Mouse (Mus musculus) heart, postnatal 14 days (tissue): ENCODE measurements around the gene Rspo4. TPM values are rescaled to one million over a fixed set of nuclear protein-coding genes. Genes with fewer than 3 reads are reported as not detected.

Experiments
- DNase-seq, 2 experiments: peaks; one replicate each; pipeline ENCODE4 v3.0.0; 2021 to 2022
- intact Hi-C: fragments of 180-260 bp; cut with DNase I; formaldehyde crosslinking; loops from one replicate; pipeline ENCODE4 v1.15.1; 2025
- long read RNA-seq, 2 experiments: library from polyadenylated mRNA; stranded (forward); transcript quantifications; one replicate each; pipeline ENCODE4 v2.0.0; 2021
- total RNA-seq, 2 experiments: library from RNA; stranded (reverse); gene quantifications; 2 replicates each; pipeline ENCODE4 v1.2.3; 2021

Rspo4 gene
- not detected for total RNA-seq
- long read RNA-seq, experiment 1: 0 reads
- long read RNA-seq, experiment 2: 0 reads

- intact Hi-C loops: no loop called here
- DNase-seq: no peak
These were observed at the start of gene Rspo4 for GRCm38 (mm10) chr2:151842648-151843226. TSS of gene Rspo4 (plus strand) at chr2:151842927.

DNA sequence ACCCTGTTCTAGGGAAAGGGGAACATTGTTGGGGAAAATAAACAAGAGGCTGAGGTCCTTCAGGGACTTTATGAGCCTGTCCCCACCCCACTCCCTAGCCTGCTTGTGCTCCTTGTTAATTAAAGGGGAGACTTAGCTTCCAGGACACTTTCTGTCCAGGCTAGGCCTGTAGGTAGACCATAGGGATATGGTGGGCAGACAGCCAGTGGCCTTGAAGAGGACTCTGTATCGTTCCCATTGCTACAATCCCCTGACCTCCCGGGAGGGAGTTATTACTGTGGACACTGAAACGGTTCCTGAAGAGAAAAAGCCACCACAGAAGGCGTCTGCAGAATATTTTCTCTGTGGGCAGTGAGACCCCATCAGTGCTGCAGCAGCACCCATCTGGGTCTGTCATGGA lies 27.1 kb upstream of the Rspo4 start:
- no peak for DNase-seq
- intact Hi-C loops: no loop called here

- intact Hi-C loops: loop anchor here (10.0 kb wide), 1 partner anchor 368 kb away; the partner anchor contains the start of gene Nsfl1c
- DNase-seq: no peak
These were observed 19.6 kb downstream of the Rspo4 start for GRCm38 (mm10) chr2:151862257-151862810.

DNA sequence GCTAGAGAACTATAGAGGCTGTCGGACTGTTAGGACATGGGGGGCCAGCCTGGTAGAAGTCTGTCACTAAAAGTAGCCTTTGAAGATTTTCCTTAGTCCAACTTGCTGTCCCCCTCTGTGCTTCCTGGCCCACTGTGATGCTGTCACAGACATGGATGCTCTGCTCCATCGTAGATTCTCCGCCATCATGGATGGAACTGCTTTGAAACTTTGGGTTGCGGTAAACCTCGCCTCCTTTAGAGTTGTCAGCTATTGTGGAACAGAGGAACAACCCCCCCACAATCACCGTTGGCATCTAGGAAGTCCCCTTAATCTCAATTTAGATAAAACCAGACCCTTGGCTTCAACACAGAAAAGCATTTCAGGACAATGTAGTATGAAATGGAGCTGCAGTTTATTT lies 22.2 kb downstream of the Rspo4 start:
- DNase-seq: no peak
- intact Hi-C loops: loop anchor here (10.0 kb wide), 1 partner anchor 370 kb away; the partner anchor contains the start of gene Nsfl1c

GRCm38 (mm10) chr2:151866487-151866886 lies 23.8 kb downstream of the Rspo4 start:
- intact Hi-C loops: loop anchor here (1.0 to 10.0 kb wide), 2 partner anchors 118 to 372 kb away; partner anchors contain the start of gene Nsfl1c
- DNase-seq: peak; percentile 33 to 59

- intact Hi-C loops: loop anchor here (10.0 kb wide), 1 partner anchor 373 kb away; the partner anchor contains the start of gene Nsfl1c
- DNase-seq: no peak
These were observed 25.5 kb downstream of the Rspo4 start for GRCm38 (mm10) chr2:151868196-151868595.

DNA sequence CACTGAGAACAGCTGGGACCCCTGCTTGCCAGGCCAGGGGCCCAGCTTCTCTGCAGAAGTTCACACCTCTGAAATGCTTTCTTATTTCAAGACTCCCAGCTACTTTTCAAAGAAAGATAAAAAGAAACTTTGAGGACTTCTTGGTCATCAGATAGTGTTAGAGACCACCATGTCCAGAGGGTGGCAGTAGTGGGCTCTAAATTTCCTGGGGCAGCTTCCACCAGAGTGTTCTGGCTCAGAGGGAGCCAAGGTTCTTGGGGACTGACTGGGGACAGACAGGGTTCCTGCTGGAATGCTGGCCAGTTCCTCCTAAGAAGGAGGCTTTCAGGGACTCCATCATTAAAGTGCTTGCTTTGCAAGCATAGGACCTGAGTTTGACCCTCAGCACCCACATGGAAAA lies 31.8 kb downstream of the Rspo4 start:
- intact Hi-C loops: no loop called here

GRCm38 (mm10) chr2:151876012-151876485 lies 33.3 kb downstream of the Rspo4 start:
- intact Hi-C loops: loop anchor here (1.0 to 2.0 kb wide), 2 partner anchors 55 to 118 kb away; no protein-coding TSS in a partner anchor
- DNase-seq: peak; percentile 44 to 68

More for the DNA sequence above, 31.8 kb downstream of the Rspo4 start:
- peak; percentile 37 to 57 for DNase-seq

DNA sequence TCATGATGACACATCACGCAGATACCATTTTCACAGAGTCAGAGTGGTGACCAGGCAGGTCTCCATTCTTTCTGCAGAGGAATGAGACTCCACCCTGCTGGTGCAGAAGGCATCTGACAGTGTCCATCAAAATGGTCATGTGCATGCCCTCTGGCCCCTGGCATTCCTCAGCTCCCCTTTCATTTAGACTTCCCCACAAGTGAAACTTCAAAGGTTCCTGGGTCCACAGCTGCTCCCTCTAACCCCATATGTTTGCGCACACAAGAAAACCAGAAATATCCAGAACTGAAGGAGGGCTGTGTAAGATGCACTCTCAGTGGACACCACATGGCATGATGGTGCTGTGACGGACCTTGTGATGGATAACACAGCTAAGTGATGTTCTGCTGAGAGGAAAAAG lies 35.9 kb downstream of the Rspo4 start:
- intact Hi-C loops: no loop called here
- DNase-seq: no peak

GRCm38 (mm10) chr2:151879760-151880159 lies 37.0 kb downstream of the Rspo4 start:
- no peak for DNase-seq
- intact Hi-C loops: no loop called here

DNA sequence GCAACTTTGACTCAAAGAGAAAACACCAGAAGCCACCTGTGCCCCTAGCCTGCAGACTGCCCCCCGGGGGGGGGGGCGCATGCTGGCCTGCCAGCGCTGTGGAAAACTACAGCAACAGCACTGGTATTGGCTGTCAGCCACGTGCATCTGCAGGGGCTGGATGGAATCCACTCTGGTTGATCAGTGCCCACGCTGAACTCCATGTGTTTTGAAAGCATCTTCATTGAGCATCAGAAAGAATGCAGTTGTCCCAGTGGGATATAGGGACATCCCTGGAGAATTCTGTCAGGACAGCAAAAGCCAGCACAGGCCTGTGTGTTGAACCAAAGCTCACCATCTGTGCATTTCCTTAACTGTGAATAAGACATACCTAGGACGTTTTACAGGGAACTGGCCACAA lies 48.3 kb downstream of the Rspo4 start:
- intact Hi-C loops: no loop called here
- DNase-seq: no peak

GRCm38 (mm10) chr2:151893122-151893774 lies 50.5 kb downstream of the Rspo4 start:
- intact Hi-C loops: no loop called here
- no peak for DNase-seq

DNA sequence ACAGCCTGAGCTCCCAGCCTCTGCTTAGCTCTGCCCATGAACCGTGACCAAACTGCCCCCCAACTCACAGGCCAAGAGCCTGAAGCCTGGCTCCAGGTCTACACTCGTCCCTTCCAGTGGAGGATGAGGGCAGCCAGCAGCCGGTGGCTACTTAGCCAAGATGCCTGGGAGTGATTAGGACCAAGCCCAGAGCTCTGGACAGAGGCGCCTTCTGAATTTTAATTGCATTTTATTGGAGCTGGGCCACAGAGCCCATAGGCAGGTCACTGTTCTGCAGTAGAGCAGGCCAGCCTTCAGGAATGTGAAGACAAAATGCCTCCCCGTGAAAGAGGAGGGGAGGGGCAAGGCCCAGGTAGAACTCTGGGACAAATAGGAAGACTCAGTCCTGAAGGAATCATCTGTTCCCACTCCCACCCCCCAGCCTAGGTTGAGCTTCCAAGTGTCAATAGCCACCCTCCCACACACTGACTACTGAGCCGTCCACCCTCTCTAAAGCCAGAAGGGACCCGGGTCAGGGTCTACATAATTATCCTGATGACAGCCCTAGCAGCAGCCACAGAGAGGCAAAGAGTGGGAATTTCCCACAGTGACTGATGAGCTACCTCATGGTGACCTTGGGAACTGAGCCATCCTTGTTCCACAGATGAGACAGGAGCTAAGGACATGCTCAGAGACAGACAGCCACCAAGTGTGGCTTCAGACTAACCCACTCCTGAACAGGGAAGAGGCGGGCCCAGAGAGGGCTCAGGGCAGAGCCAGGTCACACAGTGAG lies 51.7 kb downstream of the Rspo4 start:
- DNase-seq: no peak
- intact Hi-C loops: no loop called here

DNA sequence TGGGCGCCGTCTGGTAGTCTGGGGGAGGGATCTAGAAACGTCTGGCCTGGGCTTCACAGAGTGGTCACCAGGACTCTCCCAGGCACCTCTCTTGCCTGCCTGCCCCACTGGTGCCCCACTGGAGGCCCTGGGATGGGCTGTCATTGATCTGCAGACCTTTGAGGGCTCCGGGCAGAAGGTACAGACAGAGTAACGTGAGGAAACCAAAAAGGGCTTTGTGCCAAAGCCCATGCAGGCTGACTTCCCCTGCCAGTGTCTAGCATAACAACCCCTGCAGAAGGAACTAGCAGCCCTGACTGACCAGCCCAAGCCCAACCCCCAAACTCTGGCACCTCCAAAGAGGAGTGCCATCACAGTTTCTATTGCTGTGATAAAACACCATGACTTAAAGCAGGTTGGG lies 53.2 kb downstream of the Rspo4 start:
- DNase-seq: no peak
- intact Hi-C loops: no loop called here

DNA sequence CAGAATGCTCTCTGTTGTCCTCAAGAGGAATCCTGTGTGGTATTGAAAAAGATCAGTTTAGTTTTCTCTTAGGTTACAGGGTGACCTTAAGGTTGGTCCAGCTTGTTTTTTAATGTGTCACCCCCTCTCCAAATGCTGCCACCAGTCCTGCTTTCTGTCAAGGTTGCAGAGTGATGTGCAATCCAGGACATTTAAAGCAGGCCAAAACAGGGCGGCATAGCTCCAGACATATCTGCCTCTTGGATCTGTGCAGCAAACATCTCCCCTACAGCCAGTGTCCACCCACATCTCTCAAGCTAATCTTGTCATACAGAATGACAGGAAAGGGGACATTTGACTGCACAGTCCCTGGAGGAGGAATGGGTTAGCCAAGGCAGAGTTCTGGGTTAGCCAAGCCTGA lies 55.4 kb downstream of the Rspo4 start:
- intact Hi-C loops: no loop called here
- DNase-seq: no peak

GRCm38 (mm10) chr2:151900845-151901244 lies 58.1 kb downstream of the Rspo4 start:
- intact Hi-C loops: no loop called here
- no peak for DNase-seq

GRCm38 (mm10) chr2:151903267-151903666 lies 60.5 kb downstream of the Rspo4 start:
- intact Hi-C loops: no loop called here

GRCm38 (mm10) chr2:151903933-151904332 lies 61.2 kb downstream of the Rspo4 start:
- intact Hi-C loops: no loop called here
- DNase-seq: no peak

More at GRCm38 (mm10) chr2:151903267-151903666, 60.5 kb downstream of the Rspo4 start:
- DNase-seq: no peak

DNA sequence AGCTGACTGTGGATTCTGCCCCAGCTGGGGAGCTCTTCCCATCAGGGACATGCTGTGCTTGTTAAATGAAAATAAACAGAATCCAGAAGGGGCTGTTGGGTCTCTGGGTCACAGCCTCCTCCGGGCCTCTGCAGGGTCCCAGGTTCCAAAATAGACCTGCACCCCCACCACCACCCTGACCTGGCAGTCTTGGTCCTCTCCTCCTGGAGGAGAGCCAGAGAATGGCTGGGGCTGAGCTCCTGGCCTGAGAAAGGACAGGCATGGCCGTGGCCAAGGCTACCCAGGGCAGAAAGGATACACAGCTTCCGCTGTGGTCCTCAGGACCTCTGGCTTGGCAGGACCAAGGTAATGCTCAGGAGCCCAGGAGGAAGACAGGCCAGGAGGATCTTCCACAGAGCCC lies 61.9 kb downstream of the Rspo4 start:
- intact Hi-C loops: no loop called here

GRCm38 (mm10) chr2:151907020-151907419 lies 64.3 kb downstream of the Rspo4 start:
- DNase-seq: no peak
- intact Hi-C loops: no loop called here

More for the DNA sequence above, 61.9 kb downstream of the Rspo4 start:
- no peak for DNase-seq

- DNase-seq: no peak
- intact Hi-C loops: no loop called here
These were observed 66.7 kb downstream of the Rspo4 start for GRCm38 (mm10) chr2:151909386-151909785.
